ENCODE assay signal across 8 mouse cellular contexts in genomic region chr11:69681314-69682208, GRCm38 (mm10). TPM values are rescaled to one million over a fixed set of nuclear protein-coding genes. Genes with fewer than 3 reads are reported as not detected.
A peak's percentile ranks its signal among the peaks of the same experiment; 100 is the strongest.
DNase-seq lines count a peak whose midpoint lies in the region; ATAC-seq lines count a peak whose summit lies in the region.

Gene Senp3 (minus strand): TSS chr11:69682084.

- H3K4me2 ChIP-seq in heart, embryonic 14.5 days (ENCODE audit: low read length), result peak within 1 kb of the TSS; percentile 92
- H3K4me2 ChIP-seq in liver, embryonic 13.5 days, result peak within 1 kb of the TSS; percentile 81
- H3K4me2 ChIP-seq in stomach, embryonic 16.5 days (ENCODE audit: low read depth, low read length), result peak within 1 kb of the TSS; percentile 97

- H3K9me3 ChIP-seq in heart, embryonic 14.5 days (ENCODE audit: control insufficient read depth, low read length), result no peaks in the 10 kb centered on the region
- H3K9me3 ChIP-seq in liver, embryonic 13.5 days (replicated peaks), result no peaks in the 10 kb centered on the region
- H3K9me3 ChIP-seq in stomach, embryonic 16.5 days (replicated peaks; ENCODE audit: control insufficient read depth, low read length), result no peaks in the 10 kb centered on the region

- H3K27ac ChIP-seq in brown adipose tissue, adult 24 weeks (replicated peaks; ENCODE audit: low read depth, low read length), result peak within 1 kb of the TSS; percentile 64
- peak within 1 kb of the TSS; percentile 93 for H3K27ac ChIP-seq in heart, embryonic 14.5 days (replicated peaks in 1 of 2; ENCODE audit: control insufficient read depth in 1 of 2, insufficient read depth in 1 of 2, low read depth in 2 of 2, low read length in 2 of 2)
- peak within 1 kb of the TSS; percentile 92 for H3K27ac ChIP-seq in liver, embryonic 13.5 days
- peak within 1 kb of the TSS; percentile 89 for H3K27ac ChIP-seq in stomach, embryonic 16.5 days (ENCODE audit: low read length)

- H3K4me1 ChIP-seq in brown adipose tissue, adult 24 weeks (ENCODE audit: control insufficient read depth, insufficient read depth, insufficient read length, low read length), result peaks cover 8% of the 10 kb centered on the region
- H3K4me1 ChIP-seq in heart, embryonic 14.5 days (ENCODE audit: control insufficient read depth in 2 of 2, insufficient read depth in 2 of 2, low read length in 2 of 2), result peaks cover 13 to 31% of the 10 kb centered on the region in 2 experiments
- peaks cover 51% of the 10 kb centered on the region for H3K4me1 ChIP-seq in liver, embryonic 13.5 days (replicated peaks)
- peaks cover 34% of the 10 kb centered on the region for H3K4me1 ChIP-seq in stomach, embryonic 16.5 days (ENCODE audit: control insufficient read depth, insufficient read depth, low read length)

- peak within 1 kb of the TSS; percentile 79 for H3K9ac ChIP-seq in heart, embryonic 14.5 days (ENCODE audit: low read length)
- H3K9ac ChIP-seq in liver, embryonic 13.5 days, result peak within 1 kb of the TSS; percentile 89
- H3K9ac ChIP-seq in stomach, embryonic 16.5 days (ENCODE audit: low read length), result peak within 1 kb of the TSS; percentile 86

- WGBS in heart, embryonic 14.5 days, result under 1% methylated on average over 71 of the region's 80 CpGs
- under 1% methylated on average over 77 of the region's 80 CpGs for WGBS in liver, embryonic 13.5 days (ENCODE audit: insufficient replicate concordance)
- under 1% methylated on average over 79 of the region's 80 CpGs for WGBS in stomach, embryonic 16.5 days

- peaks cover 39% of the 10 kb centered on the region for H3K36me3 ChIP-seq in heart, embryonic 14.5 days (ENCODE audit: control insufficient read depth, insufficient read depth, low read length)
- H3K36me3 ChIP-seq in liver, embryonic 13.5 days, result peaks cover 36% of the 10 kb centered on the region
- H3K36me3 ChIP-seq in stomach, embryonic 16.5 days (ENCODE audit: control insufficient read depth, insufficient read depth, low read length), result no peaks in the 10 kb centered on the region

- peak; percentile 100 for DNase-seq in CD4-positive, CD25-positive, alpha-beta regulatory T cell, adult 2 months (ENCODE audit: low read depth, low spot score)
- peak; percentile 86 for DNase-seq in fibroblast of lung, adult 2 months (ENCODE audit: low read depth)
- peak; percentile 98 for DNase-seq in kidney, postnatal 14 days
- peak; percentile 94 for DNase-seq in liver, embryonic 13.5 days
- DNase-seq in neural tube, embryonic 10.5 days (ENCODE audit: extremely low spot score, low spot score), result peak; percentile 99

- H3K4me3 ChIP-seq in brown adipose tissue, adult 24 weeks (ENCODE audit: insufficient read depth, low read depth, low read length), result peak within 1 kb of the TSS; percentile 77
- H3K4me3 ChIP-seq in heart, embryonic 14.5 days (ENCODE audit: control insufficient read depth in 1 of 2, insufficient read depth in 1 of 2, low read depth in 1 of 2, low read length in 2 of 2), result peak within 1 kb of the TSS; percentile 56 to 87
- H3K4me3 ChIP-seq in liver, embryonic 13.5 days (replicated peaks), result peak within 1 kb of the TSS; percentile 90
- peak within 1 kb of the TSS; percentile 91 for H3K4me3 ChIP-seq in stomach, embryonic 16.5 days (replicated peaks; ENCODE audit: low read length)

- peak; percentile 92 for ATAC-seq in heart, embryonic 14.5 days (ENCODE audit: insufficient number of reproducible peaks, insufficient read depth, low FRiP score, low read depth)
- ATAC-seq in liver, embryonic 13.5 days (ENCODE audit: low read depth), result peak; percentile 96
- ATAC-seq in stomach, embryonic 16.5 days (ENCODE audit: insufficient read depth, low FRiP score), result peak; percentile 95

- H3K27me3 ChIP-seq in heart, embryonic 14.5 days (ENCODE audit: control insufficient read depth, insufficient read depth, low read length), result no peaks in the 10 kb centered on the region
- no peaks in the 10 kb centered on the region for H3K27me3 ChIP-seq in liver, embryonic 13.5 days
- no peaks in the 10 kb centered on the region for H3K27me3 ChIP-seq in stomach, embryonic 16.5 days (ENCODE audit: control insufficient read depth, insufficient read depth, low read length)

RNA-seq across cellular contexts. Expression of gene Senp3, which starts in this region (rescaled TPM):
- polyA plus RNA-seq in brown adipose tissue, adult 24 weeks (2012; ENCODE audit: insufficient read depth, insufficient read length, missing spikeins), result 49.9 and 65.3 TPM in 2 replicates
- 43.2 and 59.4 TPM in 2 replicates for polyA plus RNA-seq in heart, embryonic 14.5 days (2014; fragmentation: Nextera tagmentation; extraction: Ambion mirVana)
- polyA plus RNA-seq in liver, embryonic 13.5 days (2015; fragmentation: Nextera tagmentation; extraction: Ambion mirVana), result 37.3 and 38.6 TPM in 2 replicates
- polyA plus RNA-seq in stomach, embryonic 16.5 days (2015; fragmentation: Nextera tagmentation; extraction: Ambion mirVana), result 66.3 and 68.5 TPM in 2 replicates

Comparison
In these comparisons a context has a peak if more than half of its experiments do, and no peak if none do; other contexts are left out.
1. Peak in every context shown above with its lines: DNase-seq, ATAC-seq, H3K4me3 ChIP-seq and H3K27ac ChIP-seq.